Mouse (Mus musculus): ENCODE measurements around the gene Spata19.

DNA sequence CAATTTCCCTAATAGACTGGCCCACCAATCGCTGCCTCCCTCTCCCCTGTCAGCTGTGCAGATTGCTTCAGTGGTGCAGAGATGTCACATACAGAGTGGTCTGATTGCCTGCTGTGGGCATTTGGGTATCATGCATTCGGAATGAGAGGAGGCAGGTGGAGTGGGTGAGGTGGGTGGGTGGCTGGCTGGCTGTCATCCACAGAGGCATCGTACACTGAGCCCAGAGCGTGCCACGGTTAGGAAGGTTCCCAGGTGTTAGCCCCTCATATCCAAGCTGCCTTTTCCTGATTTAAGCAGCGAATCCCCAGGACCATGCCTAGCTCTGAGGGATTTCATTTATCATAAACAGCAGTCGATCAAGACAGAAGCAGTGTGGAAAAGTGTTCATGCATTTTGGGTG lies 36.7 kb downstream of the Spata19 start:
- TF ChIP-seq GATA1 (IDR thresholded peaks at IDR 0.05; ENCODE audit: borderline replicate concordance, low read length) (no peak), FLI1 (IDR thresholded peaks at IDR 0.05; ENCODE audit: low read length) (no peak)

Measured in megakaryocyte, embryonic 14.5 days (primary cell).